Mouse (Mus musculus) embryonic facial prominence, embryonic 14.5 days (tissue): Measurements from ENCODE around the gene Rep15. TPM values are rescaled to one million over a fixed set of nuclear protein-coding genes. Genes with fewer than 3 reads are reported as not detected.

Experiments used
- ATAC-seq: fragments of 200-750 bp; cut with Nextera tagmentation; 2 replicates; pipeline ENCODE4 v1.8.0; 2017; ENCODE audit warnings: low read depth, moderate number of reproducible peaks, moderate TSS enrichment
- DNase-seq: peaks from one replicate; pipeline ENCODE4 v3.0.0-alpha.2; 2015; ENCODE audit warnings: low spot score
- H3K27ac ChIP-seq: fragments of 300-500 bp; sonication (generic); replicated peaks from 2 replicates; pipeline ENCODE4 v1.5.1; 2014; ENCODE audit warnings: low read depth, mild to moderate bottlenecking, low read length, moderate library complexity
- H3K27me3 ChIP-seq: fragments of 300-500 bp; sonication (generic); replicated peaks from 2 replicates; pipeline ENCODE4 v1.6.1; 2014; ENCODE audit warnings: low read length; ENCODE audit not compliant: control insufficient read depth, insufficient read depth
- H3K36me3 ChIP-seq: fragments of 300-500 bp; sonication (generic); 2 replicates; pipeline ENCODE4 v1.6.1; 2014; ENCODE audit warnings: low read length, mixed read lengths; ENCODE audit not compliant: control insufficient read depth, insufficient read depth
- H3K4me1 ChIP-seq: fragments of 300-500 bp; sonication (generic); 2 replicates; pipeline ENCODE4 v1.6.1; 2014; ENCODE audit warnings: antibody characterized with exemption, low read length; ENCODE audit not compliant: control insufficient read depth, insufficient read depth
- H3K4me2 ChIP-seq: fragments of 300-500 bp; sonication (generic); 2 replicates; pipeline ENCODE4 v1.6.1; 2014; ENCODE audit warnings: low read depth, mild to moderate bottlenecking, low read length, moderate library complexity, mixed read lengths
- H3K4me3 ChIP-seq: fragments of 300-500 bp; sonication (generic); 2 replicates; pipeline ENCODE4 v1.5.1; 2014; ENCODE audit warnings: low read depth, mild to moderate bottlenecking, low read length
- H3K9ac ChIP-seq: fragments of 300-500 bp; sonication (generic); 2 replicates; pipeline ENCODE4 v1.6.1; 2014; ENCODE audit warnings: low read depth, mild to moderate bottlenecking, low read length, moderate library complexity, mixed read lengths
- H3K9me3 ChIP-seq: fragments of 300-500 bp; sonication (generic); 2 replicates; pipeline ENCODE4 v1.6.1; 2016; ENCODE audit warnings: low read length; ENCODE audit not compliant: control insufficient read depth
- WGBS: fragments of 180-500 bp; shearing (Covaris S2); extraction: QIAGEN DNeasy Blood & Tissue Kit; methylation state at CpG from one replicate; pipeline ENCODE4 v1.1.7; 2014; 5-methylcytosine and 5-hydroxymethylcytosine counted together
- polyA plus RNA-seq: library from polyadenylated mRNA; unstranded; fragments of >200 nt; fragmentation: Nextera tagmentation; extraction: Ambion mirVana; gene quantifications from 2 replicates; pipeline ENCODE4 v1.2.1, GENCODE M21; 2014

The Rep15 gene
- polyA plus RNA-seq, 1 experiment from 2014 or later, result 1.4 TPM

DNA sequence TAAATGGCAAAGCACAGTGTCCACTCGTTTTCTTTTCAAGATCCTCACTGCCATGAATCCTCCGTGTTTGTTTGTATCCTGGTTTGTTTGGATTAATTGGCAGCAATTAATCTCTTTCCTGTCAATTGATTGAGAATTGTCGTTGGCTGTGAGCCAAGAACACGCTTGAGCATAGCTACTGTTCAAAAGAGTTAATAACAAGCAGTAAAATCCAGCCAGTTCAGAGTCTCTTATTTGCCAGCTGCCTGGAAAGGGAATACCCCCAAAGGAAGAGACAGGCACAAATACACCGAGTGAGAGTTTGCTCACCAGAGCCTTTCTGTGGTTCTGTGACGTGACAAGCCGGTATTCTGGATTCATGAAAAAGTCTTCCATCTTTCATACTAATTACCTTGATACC lies 29.6 kb downstream of the Rep15 start:
- no peaks in the 10 kb centered on the region for H3K9me3 ChIP-seq
- DNase-seq (peak; percentile 48), ATAC-seq (peak; percentile 69; the same call in 1 of the 2 replicates)
- H3K4me3 ChIP-seq, result no peak overlapping the region
- peaks cover 67% of the 10 kb centered on the region for H3K36me3 ChIP-seq
- peaks cover 8% of the 10 kb centered on the region; the same call in 1 of the 2 replicates for H3K4me1 ChIP-seq
- H3K9ac ChIP-seq, result no peak overlapping the region
- H3K27ac ChIP-seq, result no peak overlapping the region
- 63% methylated on average over 7 of the region's 7 CpGs for whole genome bisulfite sequencing
- 0 out of 2 replicates have a peak overlapping the region, but pooled peaks have one; percentile 3 for H3K4me2 ChIP-seq
- H3K27me3 ChIP-seq, result no peaks in the 10 kb centered on the region

DNA sequence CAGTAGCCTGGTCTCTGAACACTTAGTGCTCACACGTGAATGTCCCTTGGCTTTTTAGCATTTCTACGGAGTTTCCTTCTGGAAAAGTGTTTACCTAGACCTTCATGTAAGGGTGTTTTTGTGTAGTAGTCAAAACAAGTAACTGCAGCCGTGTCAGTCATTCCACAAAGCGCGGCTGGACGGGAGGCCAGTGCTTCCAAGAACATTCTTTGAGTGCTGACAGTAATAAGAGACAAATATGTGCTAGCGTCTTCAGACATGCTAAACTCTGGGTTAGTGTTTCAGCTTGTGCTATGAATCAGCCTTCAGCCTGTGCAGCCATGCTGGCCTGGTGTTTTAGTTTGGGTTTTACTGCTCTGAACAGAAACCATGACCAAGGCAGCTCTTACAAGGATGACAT lies 30.3 kb downstream of the Rep15 start:
- Histone ChIP-seq H3K36me3 (peaks cover 68% of the 10 kb centered on the region), H3K4me3 (no peak overlapping the region), H3K4me2 (0 out of 2 replicates have a peak overlapping the region, but pooled peaks have one; percentile 3), H3K9me3 (no peaks in the 10 kb centered on the region), H3K9ac (no peak overlapping the region), H3K27ac (peak overlapping the region; percentile 56; the same call in 1 of the 2 replicates), H3K27me3 (no peaks in the 10 kb centered on the region), H3K4me1 (peaks cover 8% of the 10 kb centered on the region; the same call in 1 of the 2 replicates)
- ATAC-seq (no peak), DNase-seq (peak; percentile 41)
- WGBS, result 69% methylated on average over 7 of the region's 7 CpGs

DNA sequence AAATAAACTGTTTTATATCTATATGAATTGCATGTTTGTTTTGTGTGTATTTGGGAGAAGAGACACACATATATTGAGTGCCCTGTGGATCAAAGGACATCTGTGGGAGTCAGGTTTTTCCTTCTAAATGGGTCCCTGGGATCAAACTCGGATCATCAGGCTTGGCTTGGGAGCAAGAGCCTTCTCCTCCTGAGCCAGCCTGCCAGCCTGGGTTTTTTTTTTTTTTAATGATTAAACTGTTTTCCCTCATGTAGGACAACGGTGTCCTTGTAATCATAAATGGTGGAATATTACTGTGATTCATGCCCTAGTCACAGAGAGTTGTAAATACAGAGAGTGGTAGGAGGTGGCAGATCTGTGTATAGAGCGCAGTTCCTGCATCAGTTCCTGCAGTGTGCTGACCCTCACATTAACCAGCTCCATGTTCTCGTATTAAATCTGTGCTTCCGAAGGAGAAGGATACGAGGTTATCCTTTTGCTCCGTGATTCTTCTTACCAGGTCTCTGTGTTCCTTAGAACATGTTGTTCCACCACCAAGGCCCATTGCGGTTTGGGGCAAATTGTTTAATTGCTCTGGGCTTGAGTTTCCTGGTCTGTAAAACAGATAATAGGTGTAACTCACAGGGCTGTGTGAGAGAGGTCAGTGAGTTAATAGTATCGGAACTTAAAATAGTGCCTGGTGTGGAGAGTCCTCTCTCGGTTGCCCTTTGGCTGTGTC lies 32.0 kb downstream of the Rep15 start:
- Histone ChIP-seq H3K9ac (no peak overlapping the region), H3K4me2 (no peak overlapping the region), H3K4me3 (no peak overlapping the region), H3K36me3 (peaks cover 59% of the 10 kb centered on the region), H3K9me3 (no peaks in the 10 kb centered on the region), H3K27ac (no peak overlapping the region), H3K27me3 (no peaks in the 10 kb centered on the region), H3K4me1 (peaks cover 8% of the 10 kb centered on the region; the same call in 1 of the 2 replicates)
- WGBS, result 83% methylated on average over 10 of the region's 10 CpGs
- DNase-seq (no peak), ATAC-seq (no peak)

DNA sequence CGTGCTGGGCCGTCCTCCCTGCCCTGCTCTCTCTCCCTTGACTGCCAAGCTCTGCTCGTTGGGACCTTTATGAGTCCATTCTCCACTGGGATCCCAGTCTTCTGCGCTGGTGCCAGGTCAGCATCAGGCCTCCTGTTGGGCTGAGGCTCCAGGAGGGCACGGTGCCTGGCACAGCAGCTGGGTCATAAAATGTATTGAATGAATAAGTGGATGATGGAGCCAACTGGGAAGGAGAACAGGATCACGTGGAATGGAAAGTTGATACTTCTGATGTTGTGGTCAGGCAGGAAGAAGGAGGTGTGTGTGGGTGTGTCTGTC lies 32.5 kb downstream of the Rep15 start:
- Histone ChIP-seq H3K4me3 (no peak overlapping the region), H3K4me1 (peaks cover 8% of the 10 kb centered on the region; the same call in 1 of the 2 replicates), H3K27ac (no peak overlapping the region), H3K9me3 (no peaks in the 10 kb centered on the region), H3K27me3 (no peaks in the 10 kb centered on the region), H3K4me2 (no peak overlapping the region), H3K36me3 (peaks cover 62% of the 10 kb centered on the region), H3K9ac (no peak overlapping the region)
- DNase-seq (no peak), ATAC-seq (no peak)
- 84% methylated on average over 6 of the region's 6 CpGs for WGBS

DNA sequence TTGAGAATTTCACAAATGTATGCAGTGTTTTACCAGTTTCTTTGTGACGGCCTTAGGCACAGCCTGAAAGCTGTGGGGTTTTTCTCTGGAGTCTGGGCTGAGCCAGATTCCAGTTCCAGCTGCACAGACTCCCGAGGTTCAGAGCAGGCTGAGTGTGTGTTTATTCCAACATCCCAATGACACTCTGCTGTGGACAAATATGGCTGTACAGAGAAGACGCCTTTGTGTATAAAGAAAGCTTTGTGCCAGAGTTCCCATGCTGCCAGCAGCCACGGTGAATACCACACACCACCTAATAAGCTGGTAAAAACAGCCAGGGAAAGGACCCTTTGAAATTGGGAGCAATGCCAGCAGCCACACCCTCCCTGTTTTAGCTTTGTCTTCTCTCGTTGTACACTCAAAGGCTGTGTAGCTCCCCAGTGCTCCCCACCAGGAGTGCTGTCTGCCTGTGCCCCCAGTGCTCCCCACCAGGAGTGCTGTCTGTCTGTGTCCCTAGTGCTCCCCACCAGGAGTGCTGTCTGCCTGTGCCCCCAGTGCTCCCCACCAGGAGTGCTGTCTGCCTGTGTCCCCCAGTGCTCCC lies 43.5 kb downstream of the Rep15 start:
- DNase-seq (no peak), ATAC-seq (no peak)
- Histone ChIP-seq H3K9me3 (no peaks in the 10 kb centered on the region), H3K4me1 (no peaks in the 10 kb centered on the region), H3K36me3 (peaks cover 31% of the 10 kb centered on the region), H3K27me3 (no peaks in the 10 kb centered on the region), H3K27ac (peak overlapping the region; percentile 10; the same call in 1 of the 2 replicates), H3K4me3 (no peak overlapping the region), H3K9ac (no peak overlapping the region), H3K4me2 (no peak overlapping the region)
- WGBS, result 39% methylated on average over 5 of the region's 5 CpGs

DNA sequence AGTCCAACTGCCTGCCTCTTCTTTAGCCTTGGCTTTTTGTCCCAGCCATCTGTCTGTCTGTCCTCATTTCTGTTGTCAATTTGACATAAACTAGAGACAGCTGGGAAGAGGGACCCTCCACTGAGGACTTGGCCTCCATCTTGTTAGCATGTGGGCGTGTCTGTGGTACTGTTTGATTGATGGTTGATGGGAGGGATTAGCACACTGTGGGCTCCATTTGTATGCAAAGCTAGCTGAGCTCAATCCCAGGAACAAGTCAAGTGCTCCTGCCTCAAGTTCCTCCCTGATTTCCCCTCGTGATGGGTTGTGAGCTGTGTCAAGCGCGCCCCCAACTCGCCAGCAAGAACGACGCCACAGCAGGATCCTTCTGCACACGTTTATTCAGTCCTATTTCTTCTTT lies 44.5 kb downstream of the Rep15 start:
- Histone ChIP-seq H3K27ac (no peak overlapping the region), H3K9me3 (no peaks in the 10 kb centered on the region), H3K4me2 (no peak overlapping the region), H3K4me1 (no peaks in the 10 kb centered on the region), H3K4me3 (no peak overlapping the region), H3K27me3 (no peaks in the 10 kb centered on the region), H3K9ac (no peak overlapping the region), H3K36me3 (peaks cover 21% of the 10 kb centered on the region)
- ATAC-seq, result no peak
- 77% methylated on average over 8 of the region's 8 CpGs for WGBS
- no peak for DNase-seq

DNA sequence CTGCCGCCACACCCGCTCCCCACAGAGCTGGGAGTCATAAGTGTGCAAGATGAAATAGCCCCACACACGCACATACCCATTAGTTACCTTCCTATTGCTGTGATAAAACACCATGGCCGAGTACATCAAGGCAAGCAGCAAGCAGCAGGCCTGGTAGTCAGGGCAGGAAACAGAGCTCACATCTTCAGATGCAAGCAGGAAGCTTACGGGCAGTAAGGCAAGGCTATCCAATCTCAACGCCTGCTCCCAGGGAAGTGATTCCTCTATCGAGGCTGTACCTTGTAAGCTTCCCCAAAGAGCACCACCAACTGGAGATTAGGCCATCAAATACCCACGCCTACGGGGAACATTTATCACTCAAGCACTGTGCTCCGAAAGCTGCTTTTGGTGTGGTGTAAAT lies 47.5 kb downstream of the Rep15 start:
- no peaks in the 10 kb centered on the region for H3K9me3 ChIP-seq
- ATAC-seq, result no peak
- DNase-seq, result no peak
- H3K9ac ChIP-seq, result no peak overlapping the region
- H3K4me2 ChIP-seq, result no peak overlapping the region
- H3K4me1 ChIP-seq, result no peaks in the 10 kb centered on the region
- peaks cover 6% of the 10 kb centered on the region; the same call in 1 of the 2 replicates for H3K36me3 ChIP-seq
- H3K4me3 ChIP-seq, result no peak overlapping the region
- H3K27ac ChIP-seq, result no peak overlapping the region
- H3K27me3 ChIP-seq, result no peaks in the 10 kb centered on the region
- WGBS, result 97% methylated on average over 10 of the region's 10 CpGs
